Mouse (Mus musculus) MN1 (cell line): ENCODE results near the gene Galnt10.
A peak's percentile ranks its signal among the peaks of the same experiment; 100 is the strongest.

Experiments used
- DNase-seq: peaks from one replicate; pipeline ENCODE4 v3.0.0-alpha.2; 2016; ENCODE audit warnings: low spot score

The Galnt10 gene

DNA sequence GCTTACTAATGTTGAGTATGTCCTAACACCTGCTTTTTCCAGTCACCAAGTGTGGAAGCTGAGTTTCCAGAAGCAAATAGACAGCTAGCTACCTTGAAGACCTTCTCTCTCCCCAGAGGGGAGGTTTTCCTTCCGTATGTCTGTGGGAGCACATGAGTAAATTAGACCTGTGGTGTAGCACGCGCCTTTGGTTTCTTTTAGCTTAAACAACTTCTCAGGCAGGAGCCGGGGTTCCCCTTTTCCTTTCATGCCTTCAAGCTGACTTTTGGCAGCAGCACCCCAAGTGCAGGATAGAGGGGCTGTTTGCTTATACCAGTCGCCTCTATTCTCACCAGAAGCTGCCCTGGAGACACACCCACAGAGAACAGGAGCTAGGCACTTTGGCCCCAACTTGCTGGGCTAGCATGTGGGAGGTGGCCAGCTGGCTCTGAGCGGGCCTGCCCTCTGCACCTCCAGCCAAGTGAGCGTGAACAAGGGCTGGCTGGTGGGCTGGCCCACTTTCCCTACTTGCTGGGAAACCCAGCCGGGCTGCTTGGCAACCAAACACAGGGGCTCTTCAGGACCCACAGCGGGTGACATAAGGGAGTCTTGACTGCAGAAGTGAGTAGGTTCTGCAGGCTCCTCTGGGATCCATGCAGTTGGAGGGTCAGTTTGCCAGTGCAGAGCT, 82.2 kb downstream of the Galnt10 start:
- no peak for DNase-seq

GRCm38 (mm10) chr11:57732410-57733281, 87.4 kb downstream of the Galnt10 start:
- no peak for DNase-seq

DNA sequence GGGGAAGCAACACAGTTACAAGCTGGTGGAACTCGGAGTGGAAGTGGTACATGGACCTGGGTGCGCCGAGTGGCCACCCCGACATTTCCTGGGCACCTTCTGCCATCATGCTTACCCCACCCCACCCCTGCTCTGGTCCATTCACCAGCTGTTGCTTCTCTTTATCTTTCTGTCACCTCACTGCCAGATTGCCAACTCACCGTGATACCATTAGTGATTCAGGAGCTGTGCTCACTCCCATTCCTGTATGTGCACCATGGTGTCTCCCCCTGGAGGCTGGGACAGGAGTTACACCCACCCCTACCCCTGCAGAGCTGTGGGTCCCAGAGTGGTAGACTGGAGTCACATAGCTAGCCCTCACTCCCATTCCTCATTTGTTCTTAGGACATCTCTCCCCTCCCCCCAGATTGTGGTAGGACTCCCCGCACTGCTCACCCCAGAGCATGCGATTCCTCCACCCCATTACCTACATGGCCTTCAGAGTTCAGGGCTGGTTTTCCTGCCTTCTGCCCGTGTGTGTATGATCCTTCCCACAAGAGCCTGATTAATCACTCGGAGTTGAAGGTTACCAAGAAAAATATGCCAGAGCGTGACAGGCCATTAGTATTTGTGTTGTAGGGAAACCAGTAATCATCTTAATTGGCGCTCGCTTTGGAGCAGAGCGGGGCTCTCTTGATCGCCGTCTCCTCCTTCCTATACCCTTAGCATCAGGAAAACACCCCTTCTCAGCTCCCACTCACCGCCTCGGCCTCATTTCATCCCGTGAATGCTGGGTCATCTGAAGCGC, 102.2 kb downstream of the Galnt10 start:
- DNase-seq: no peak

DNA sequence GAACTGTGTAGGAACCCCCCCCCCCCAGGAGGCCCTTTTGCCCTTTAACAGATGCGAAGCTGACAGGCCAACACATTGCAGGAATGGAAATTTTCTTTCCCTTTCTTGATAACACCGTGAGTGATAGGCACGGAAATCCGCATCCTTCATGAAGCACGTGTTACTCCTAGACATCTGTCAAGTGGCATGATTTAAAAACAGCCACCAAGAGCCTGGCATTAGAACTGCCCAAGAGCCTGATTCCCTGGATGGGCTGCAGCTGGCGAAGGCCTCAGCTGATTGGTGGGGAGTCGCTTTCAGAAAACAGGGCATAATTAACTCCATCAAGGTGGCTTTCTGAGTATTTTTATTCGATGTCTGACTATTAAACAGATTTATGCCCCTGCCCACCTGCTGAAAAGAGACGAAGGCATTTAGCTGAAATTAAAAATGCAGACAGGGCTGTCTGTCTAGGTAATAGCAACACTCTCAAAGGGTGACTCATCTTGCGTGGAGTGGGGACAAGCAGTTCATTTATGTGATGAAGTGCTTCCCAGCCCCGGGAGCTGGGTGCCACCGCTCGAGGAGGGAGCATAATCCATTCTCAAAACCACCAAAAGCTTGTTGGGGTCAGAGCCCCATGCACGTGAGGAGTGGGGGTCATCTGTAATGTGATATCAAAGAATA, 108.4 kb downstream of the Galnt10 start:
- no peak for DNase-seq

GRCm38 (mm10) chr11:57758621-57759020, 113.4 kb downstream of the Galnt10 start:
- no peak for DNase-seq

DNA sequence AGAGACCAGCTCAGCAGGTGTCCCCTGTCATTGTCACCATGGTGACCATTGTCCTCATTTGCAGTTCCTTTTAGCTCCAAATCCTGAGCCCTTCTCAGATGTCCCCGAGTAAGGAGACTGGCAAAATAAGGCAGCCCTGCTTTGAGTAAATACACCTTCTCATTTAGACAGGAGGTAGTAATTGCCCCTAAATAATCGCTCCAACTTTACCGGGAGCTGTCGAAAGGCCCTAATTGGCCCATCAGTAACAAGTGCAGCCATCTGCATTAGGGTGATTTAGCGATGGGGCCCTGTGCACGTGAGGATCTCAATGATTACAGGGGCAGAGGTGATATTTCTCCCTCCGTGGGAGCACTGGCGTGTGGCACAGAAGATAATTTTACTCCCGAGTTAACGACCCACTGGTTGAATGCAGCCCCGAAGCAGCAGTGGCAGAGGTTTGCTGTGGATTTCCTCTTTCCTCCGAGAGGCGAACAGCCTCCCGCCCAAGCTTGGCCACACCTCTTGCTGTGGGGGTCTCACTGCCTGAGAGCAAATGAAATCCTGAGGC, 115.3 kb downstream of the Galnt10 start:
- DNase-seq: no peak

DNA sequence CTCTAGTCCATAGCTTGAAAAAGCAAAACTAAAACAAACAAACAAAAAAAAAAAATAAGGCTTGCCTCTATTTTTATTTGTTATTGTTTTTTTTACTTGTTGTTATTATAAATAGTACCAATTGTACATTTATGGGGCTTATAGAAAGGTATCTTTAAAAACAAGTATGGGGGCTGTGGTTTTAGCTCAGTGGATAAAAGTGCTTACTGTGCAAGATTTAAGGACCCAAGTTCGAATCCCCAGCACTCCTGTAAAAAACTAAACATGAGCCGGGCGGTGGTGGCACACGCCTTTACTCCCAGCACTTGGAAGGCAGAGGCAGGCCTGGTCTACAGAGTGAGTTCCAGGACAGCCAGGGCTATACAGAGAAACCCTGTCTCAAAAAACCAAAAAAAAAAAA, 116.1 kb downstream of the Galnt10 start:
- no peak for DNase-seq

GRCm38 (mm10) chr11:57764124-57764523, 118.9 kb downstream of the Galnt10 start:
- no peak for DNase-seq

- no peak for DNase-seq
These were observed 121.4 kb downstream of the Galnt10 start for GRCm38 (mm10) chr11:57766617-57767016.

GRCm38 (mm10) chr11:57767171-57767570, 121.9 kb downstream of the Galnt10 start:
- DNase-seq: no peak

GRCm38 (mm10) chr11:57770776-57771175, 125.5 kb downstream of the Galnt10 start:
- no peak for DNase-seq

DNA sequence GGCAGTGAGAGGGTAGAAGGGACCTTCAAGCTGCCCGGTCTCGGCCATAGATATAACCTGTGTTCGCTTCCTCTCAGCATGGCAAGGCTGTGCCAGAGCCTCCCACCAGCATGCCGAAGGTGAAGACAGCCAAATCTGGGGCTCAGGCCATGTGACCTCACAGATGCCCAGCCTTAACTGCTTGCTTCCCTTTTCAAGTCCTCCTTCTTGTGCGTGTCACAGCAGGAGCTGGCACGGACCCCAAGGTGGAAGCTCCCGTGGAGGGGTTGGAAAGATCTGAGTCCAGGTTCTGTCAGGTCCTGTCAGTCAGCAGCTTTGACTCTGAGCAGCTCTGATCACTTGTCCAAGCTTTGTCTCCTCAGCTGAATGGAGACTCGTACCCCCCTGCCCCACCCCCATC, 126.4 kb downstream of the Galnt10 start:
- no peak for DNase-seq

DNA sequence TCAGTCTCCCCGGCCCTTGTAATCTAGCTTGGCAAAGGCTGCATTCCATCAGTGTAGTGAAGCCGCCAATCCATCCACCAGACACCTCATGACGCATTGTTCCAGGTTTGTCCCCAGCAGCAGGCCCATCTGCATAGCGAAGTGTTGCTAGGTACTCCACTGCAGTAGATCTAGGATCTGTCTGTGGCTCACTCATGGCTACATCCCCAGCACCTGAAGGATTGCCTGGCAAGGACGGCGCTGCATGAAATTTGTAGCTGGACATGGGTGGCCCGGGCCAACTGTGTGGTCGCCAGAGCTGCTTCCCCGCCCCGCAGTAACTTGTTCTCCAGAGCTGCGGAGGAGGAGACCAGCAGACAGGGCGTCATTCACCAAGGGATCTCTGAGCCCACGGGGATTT, 128.2 kb downstream of the Galnt10 start:
- no peak for DNase-seq

- no peak for DNase-seq
These were observed 128.7 kb downstream of the Galnt10 start for GRCm38 (mm10) chr11:57773936-57774335.

- DNase-seq: no peak
These were observed 130.6 kb downstream of the Galnt10 start for GRCm38 (mm10) chr11:57775868-57776267.

DNA sequence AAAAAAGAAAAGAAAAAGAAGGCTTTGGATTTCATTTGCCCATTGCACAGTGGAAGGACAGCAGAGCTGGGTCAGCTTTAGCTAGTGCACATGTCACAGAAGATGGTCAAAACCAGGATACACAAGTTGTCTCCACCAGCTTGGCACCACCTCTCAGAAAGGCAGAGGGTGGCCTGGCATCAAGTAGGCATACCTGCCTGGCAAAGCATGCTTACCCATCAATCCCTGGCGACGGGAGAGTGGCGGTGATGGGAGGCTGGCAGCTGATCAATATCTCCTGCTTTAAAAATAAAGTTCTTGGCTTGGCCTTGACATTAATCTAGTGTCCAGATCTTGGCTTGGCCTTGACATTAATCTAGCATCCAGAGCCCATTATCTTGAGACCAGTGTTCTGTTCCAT, 131.3 kb downstream of the Galnt10 start:
- no peak for DNase-seq

DNA sequence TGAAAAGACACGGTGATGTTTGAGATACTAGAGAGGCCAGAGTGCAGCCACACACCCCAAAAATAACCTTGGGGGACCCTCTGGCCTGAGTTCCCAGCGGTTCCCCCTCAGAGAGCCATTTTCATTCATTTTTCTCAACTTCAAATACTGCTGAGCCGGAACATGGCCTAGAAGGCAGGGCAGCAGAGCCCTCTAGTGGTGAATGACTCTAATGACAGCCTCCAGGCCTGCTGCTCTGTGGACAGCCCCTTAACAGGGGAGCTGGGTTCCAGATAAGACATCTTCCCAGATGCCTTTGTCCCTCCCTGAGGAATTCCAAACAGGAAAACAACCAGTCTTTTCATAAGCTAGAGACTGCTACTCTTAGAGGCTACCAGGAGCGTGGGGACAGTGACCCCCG, 133.1 kb downstream of the Galnt10 start:
- peak; percentile 86 for DNase-seq

- DNase-seq: no peak
These were observed 134.6 kb downstream of the Galnt10 start for GRCm38 (mm10) chr11:57779824-57780223.

DNA sequence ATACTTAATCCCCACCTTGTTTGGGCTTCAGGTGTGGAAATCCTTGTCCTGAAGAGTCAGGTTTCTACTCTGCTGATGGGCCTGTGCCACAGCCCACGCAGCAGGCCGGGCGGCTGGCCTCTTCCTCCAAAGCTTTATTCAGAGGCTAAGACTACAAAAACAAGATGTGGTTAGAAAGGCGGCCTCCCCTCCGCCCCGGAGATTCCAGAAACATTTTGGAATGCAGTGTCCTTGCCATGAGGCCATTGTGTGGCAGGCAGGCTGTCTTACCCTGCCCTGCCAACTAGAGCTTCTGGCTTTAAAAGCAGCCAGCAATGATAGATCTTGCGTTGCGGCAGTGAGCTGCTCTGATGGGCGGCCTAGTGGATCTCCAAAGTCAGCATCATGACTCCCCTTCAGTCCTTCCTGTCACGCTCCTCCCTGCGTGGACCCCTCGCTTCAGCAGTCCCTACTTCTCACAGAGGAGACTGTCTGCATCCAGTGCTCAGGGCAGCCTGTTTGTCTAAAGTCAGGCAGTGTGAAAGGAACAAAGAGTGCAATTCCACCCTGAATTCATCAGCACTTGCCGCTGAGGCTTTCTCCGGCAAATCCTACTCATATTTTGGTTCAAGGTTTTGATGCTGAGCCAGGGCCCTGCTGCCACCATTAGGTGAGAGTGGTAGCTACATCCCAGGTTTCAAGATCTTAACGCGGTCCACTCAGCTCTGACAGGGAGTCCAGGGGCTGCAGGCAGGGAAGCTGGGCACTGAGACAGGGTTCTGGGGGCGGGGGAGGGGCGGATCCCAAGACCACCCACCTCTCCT, 141.6 kb downstream of the Galnt10 start:
- DNase-seq: peak; percentile 49

GRCm38 (mm10) chr11:57787913-57788312, 142.7 kb downstream of the Galnt10 start:
- DNase-seq: peak; percentile 57
